Mouse (Mus musculus): ENCODE data around the gene Gm49673. TPM values are rescaled to one million over a fixed set of nuclear protein-coding genes. Genes with fewer than 3 reads are reported as not detected.
A peak's percentile ranks its signal among the peaks of the same experiment; 100 is the strongest.
"Not testable (repeated sequence)": the region's sequence is repeated elsewhere in the genome, so short reads cannot be mapped to it uniquely, and the experiment has no call there.

Gm49673 gene
- polyA plus RNA-seq, 1 experiment from 2014 or later = 0.08 TPM

DNA sequence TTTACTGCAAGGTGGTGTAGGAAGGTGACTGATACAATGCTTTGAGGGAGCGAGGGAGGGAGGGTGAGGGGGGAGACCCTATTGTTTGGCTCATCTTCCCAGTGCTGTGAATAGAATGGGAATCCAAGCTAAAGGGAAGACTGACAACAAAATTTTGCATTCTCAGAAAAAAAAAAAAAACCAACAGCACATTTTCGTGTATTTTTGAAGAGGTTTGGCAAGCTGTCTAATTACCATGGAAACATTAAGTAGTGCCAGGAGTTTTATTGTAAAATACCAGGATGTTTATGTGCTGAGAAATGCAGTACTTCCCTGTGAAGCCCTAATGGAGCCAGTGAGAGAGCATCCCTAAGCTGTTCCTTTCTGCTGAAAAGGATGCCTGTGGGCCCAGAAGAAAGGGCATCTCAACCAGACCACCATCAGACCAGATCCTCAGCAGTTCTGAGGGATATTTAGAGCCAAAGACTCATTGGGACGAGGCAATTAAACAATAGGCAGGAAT is 90.9 kb downstream of the Gm49673 start:
- not testable (repeated sequence) for ATAC-seq (ENCODE audit: low FRiP score, low read depth)
- WGBS = 69% methylated on average over 2 of the region's 3 CpGs

DNA sequence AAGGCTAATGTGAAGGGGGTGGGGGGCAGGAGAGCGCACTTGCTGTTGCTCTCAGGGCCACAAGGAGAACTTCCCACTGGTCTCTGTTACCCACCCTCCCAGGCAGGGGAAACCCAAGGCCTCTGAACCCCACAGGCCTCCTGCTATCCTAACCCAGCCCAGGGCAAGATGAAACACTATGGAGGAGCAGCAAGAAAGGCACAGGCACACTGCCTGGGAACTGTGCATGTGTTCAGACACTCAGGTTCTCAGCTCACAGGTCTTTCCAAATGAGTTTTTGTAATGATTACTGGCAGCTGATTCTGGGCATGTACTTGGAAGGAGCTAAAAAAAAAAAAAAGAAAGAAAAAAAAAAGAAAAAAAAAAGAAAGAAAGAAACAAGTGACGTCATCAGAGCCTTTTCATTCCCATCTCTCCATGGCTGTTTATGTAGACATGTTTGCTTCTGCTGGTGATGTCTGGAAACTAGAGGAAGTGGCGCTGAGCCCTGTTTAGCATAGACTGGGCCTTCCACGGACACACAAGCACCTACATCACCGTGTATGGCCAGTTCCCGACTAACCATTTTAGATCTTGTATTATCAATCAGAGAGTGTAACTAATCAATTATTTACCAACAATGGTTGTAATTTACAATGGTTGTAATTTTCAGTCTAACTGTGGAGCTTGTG is 91.5 kb downstream of the Gm49673 start:
- 73% methylated on average over 5 of the region's 6 CpGs for WGBS
- H3K4me1 ChIP-seq; H3K27ac ChIP-seq; H3K4me2 ChIP-seq (replicated peaks); H3K36me3 ChIP-seq; ATAC-seq (ENCODE audit: low FRiP score, low read depth); H3K4me3 ChIP-seq; H3K27me3 ChIP-seq; H3K9me3 ChIP-seq; H3K9ac ChIP-seq: not testable (repeated sequence)

More for the DNA sequence above, 90.9 kb downstream of the Gm49673 start:
- H3K27ac ChIP-seq; H3K27me3 ChIP-seq; H3K9me3 ChIP-seq; H3K36me3 ChIP-seq; H3K4me2 ChIP-seq (replicated peaks); H3K9ac ChIP-seq; H3K4me1 ChIP-seq; H3K4me3 ChIP-seq: not testable (repeated sequence)

DNA sequence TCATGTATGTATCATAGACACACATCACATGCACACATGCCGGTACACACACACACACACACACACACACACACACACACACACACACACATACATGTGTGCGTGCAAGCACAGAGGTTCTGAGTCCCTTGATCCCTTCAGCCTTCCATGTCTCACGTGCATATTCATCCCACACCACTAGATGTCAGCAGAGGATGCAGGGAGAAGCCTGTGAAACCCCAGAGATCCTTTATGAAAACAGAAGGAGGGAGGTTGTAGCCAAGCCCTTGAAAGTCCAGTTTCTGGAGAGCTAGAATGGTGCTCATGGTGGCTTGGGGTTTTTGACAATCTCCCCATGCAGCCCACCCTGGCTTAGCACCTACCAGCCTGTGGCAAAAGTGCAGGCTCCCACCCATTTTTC is 96.3 kb downstream of the Gm49673 start:
- H3K27ac ChIP-seq; H3K36me3 ChIP-seq; H3K27me3 ChIP-seq; H3K4me2 ChIP-seq (replicated peaks); H3K9ac ChIP-seq; H3K4me3 ChIP-seq; H3K4me1 ChIP-seq; H3K9me3 ChIP-seq: not testable (repeated sequence)
- 31% methylated on average over 3 of the region's 3 CpGs for WGBS
- ATAC-seq (ENCODE audit: low FRiP score, low read depth) = peak; percentile 45; the same call in 1 of the 2 replicates

DNA sequence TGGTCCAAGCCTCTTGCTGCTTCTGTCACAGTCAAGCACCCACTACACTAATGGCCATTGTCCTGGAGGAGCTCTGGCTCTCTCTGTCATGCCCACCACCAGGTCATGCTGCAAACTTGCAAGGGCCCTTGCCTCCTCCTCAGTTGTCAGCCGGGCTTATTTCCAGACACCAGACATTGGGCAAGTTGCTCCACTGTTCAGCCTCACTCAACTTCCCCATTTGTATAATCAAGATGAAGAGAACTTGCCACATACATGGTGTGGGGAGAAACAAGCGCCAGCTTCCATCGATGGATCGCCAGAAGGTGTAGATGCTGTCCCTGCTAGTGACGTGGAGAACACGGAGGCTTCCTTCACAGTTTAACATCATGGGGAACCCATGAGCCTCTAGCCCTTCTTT is 97.4 kb downstream of the Gm49673 start:
- H3K9me3 ChIP-seq; H3K9ac ChIP-seq; H3K36me3 ChIP-seq; H3K27ac ChIP-seq; H3K4me3 ChIP-seq; H3K27me3 ChIP-seq; ATAC-seq (ENCODE audit: low FRiP score, low read depth); H3K4me2 ChIP-seq (replicated peaks); H3K4me1 ChIP-seq: not testable (repeated sequence)
- WGBS = 90% methylated on average over 5 of the region's 6 CpGs

DNA sequence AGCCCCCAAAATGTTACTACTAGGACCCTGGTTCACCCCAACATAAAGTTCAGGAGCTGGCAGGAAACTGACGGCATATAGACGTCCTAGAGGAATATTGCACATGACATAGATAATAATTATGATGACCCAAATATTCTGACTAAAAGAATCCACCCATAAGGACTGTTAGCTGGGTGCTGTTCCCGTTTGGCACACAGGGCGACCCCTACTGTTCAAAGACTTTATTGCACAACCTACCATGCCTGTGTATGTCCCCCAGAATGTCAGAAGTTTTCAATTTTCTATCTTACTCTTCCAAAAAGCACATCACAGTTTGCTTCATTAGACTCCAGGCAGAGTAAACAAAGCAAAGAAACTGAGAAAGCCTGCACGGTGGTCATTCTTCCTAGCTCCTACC is 101.4 kb downstream of the Gm49673 start:
- H3K9me3 ChIP-seq; H3K9ac ChIP-seq; H3K36me3 ChIP-seq; H3K4me1 ChIP-seq; H3K4me3 ChIP-seq; H3K27me3 ChIP-seq; H3K4me2 ChIP-seq (replicated peaks); H3K27ac ChIP-seq; ATAC-seq (ENCODE audit: low FRiP score, low read depth): not testable (repeated sequence)
- WGBS = 0% methylated on average over 2 of the region's 5 CpGs

DNA sequence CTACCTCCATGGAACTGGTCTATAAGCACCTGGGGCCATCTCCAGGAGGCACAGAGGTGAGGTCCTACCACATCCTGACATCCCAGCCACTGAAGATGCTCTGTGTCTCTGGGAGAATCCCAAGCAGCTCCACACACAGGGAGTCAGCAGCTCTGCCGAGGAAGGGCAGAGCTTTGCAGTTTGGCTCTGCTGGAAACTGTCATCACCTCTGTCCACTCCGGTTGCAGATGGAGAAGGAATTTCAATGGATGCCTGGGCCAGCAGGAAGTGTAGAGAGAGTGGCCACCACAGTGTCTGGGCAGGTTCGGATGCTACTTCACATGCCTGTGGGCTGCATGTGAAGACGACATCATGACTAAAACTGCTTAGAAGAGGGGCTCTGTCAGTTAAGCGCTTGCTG is 106.4 kb downstream of the Gm49673 start:
- not testable (repeated sequence) for ATAC-seq (ENCODE audit: low FRiP score, low read depth); H3K9me3 ChIP-seq; H3K4me3 ChIP-seq; H3K27me3 ChIP-seq; H3K4me2 ChIP-seq (replicated peaks); H3K27ac ChIP-seq; H3K4me1 ChIP-seq; H3K36me3 ChIP-seq; H3K9ac ChIP-seq
- no CpG with 5 or more reads among the region's 5 CpGs for WGBS

DNA sequence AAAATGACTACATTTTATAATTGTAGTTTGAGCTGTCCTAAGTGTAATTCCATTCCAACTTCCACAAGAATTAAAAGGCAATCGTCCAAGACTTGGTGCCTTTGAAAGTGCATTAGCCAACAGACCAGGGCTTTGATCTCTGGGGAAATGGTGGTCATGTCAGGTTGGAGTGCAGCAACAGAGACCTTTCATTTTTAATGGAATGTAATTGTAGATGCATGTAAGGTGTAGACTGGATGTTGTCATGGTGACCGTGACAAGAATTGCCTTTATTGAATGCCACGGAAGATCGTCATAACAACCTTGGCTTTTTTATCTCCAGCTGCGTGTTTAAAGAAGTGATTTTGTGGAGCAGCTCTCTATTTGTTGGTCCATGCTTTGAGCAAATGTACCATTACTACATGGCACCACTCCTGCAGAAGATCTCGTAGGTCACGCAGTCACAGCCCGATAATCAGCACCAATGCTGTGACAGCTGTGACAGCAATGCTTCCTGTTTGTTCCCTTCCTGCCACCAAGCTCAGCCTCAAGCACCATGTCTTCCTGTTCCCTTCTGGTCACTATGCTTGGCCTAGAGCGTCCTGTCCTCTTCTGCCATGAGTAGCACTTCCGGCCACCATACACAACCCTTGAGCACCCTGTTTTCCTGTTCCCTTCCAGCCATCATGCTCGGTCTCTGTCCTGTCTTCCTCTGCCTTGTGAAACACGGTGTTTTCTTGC is 107.5 kb downstream of the Gm49673 start:
- H3K36me3 ChIP-seq; H3K4me3 ChIP-seq; H3K4me1 ChIP-seq; H3K27ac ChIP-seq; H3K9ac ChIP-seq; H3K4me2 ChIP-seq (replicated peaks); H3K9me3 ChIP-seq; ATAC-seq (ENCODE audit: low FRiP score, low read depth); H3K27me3 ChIP-seq: not testable (repeated sequence)
- WGBS = no CpG with 5 or more reads among the region's 12 CpGs

DNA sequence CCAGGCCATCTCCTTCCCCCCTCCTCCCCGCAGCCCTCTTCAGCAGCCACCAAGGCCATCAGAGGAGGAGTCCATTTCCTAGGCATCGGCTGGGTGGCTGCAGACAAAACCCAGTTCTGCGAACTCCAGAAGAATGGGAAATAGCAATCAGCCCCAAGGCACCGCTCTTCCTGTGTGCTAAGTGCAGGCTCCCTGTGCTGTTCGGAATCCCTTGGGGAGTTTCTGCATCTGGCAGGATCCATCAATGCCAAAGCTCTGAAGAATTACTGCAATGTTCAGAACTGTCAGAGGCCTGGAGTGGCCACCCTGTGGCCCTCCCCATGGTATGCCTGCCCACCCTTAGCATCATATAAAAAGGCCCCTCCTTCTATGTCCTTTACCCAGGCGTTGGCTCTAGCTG is 110.6 kb downstream of the Gm49673 start:
- H3K27me3 ChIP-seq; H3K4me2 ChIP-seq (replicated peaks); H3K36me3 ChIP-seq; H3K27ac ChIP-seq; H3K4me3 ChIP-seq; H3K4me1 ChIP-seq; ATAC-seq (ENCODE audit: low FRiP score, low read depth); H3K9ac ChIP-seq; H3K9me3 ChIP-seq: not testable (repeated sequence)
- WGBS = 57% methylated on average over 4 of the region's 6 CpGs

Other genes starting within 250 kb of the Gm49673 start
- 0.46 and 0.64 TPM in 2 replicates for gene Tagap, start 221.8 kb downstream of the Gm49673 start, polyA plus RNA-seq (2015; fragmentation: Nextera tagmentation; extraction: Ambion mirVana)
- gene Rsph3a, start 202.2 kb downstream of the Gm49673 start, polyA plus RNA-seq (2015; fragmentation: Nextera tagmentation; extraction: Ambion mirVana) = 55.0 and 55.9 TPM in 2 replicates
- gene Rnaset2a, start 309 bp upstream of the Gm49673 start, polyA plus RNA-seq (2015; fragmentation: Nextera tagmentation; extraction: Ambion mirVana) = 24.4 and 24.9 TPM in 2 replicates
- gene Fgfr1op, start 17.7 kb upstream of the Gm49673 start, polyA plus RNA-seq (2015; fragmentation: Nextera tagmentation; extraction: Ambion mirVana) = 35.7 and 37.8 TPM in 2 replicates
- gene Ccr6, start 88.3 kb upstream of the Gm49673 start, polyA plus RNA-seq (2015; fragmentation: Nextera tagmentation; extraction: Ambion mirVana) = 0.15 TPM in 1 of 2 replicates, not detected in the other
- 145 and 158 TPM in 2 replicates for gene Mpc1, start 135.1 kb upstream of the Gm49673 start, polyA plus RNA-seq (2015; fragmentation: Nextera tagmentation; extraction: Ambion mirVana)
- 60.9 and 66.4 TPM in 2 replicates for gene Sft2d1, start 163.3 kb upstream of the Gm49673 start, polyA plus RNA-seq (2015; fragmentation: Nextera tagmentation; extraction: Ambion mirVana)
- gene Prr18, start 189.7 kb upstream of the Gm49673 start, polyA plus RNA-seq (2015; fragmentation: Nextera tagmentation; extraction: Ambion mirVana) = 0.38 and 0.50 TPM in 2 replicates
- gene T2, start 208.2 kb upstream of the Gm49673 start, polyA plus RNA-seq (2015; fragmentation: Nextera tagmentation; extraction: Ambion mirVana) = 1.1 and 1.3 TPM in 2 replicates